Mouse (Mus musculus): ENCODE results near the gene Syncrip. TPM values are rescaled to one million over a fixed set of nuclear protein-coding genes. Genes with fewer than 3 reads are reported as not detected.
"Not testable (repeated sequence)": the region's sequence is repeated elsewhere in the genome, so short reads cannot be mapped to it uniquely, and the experiment has no call there.

Syncrip gene
- polyA plus RNA-seq (2014; fragmentation: Nextera tagmentation; extraction: Ambion mirVana), result 118 and 123 TPM in 2 replicates

DNA sequence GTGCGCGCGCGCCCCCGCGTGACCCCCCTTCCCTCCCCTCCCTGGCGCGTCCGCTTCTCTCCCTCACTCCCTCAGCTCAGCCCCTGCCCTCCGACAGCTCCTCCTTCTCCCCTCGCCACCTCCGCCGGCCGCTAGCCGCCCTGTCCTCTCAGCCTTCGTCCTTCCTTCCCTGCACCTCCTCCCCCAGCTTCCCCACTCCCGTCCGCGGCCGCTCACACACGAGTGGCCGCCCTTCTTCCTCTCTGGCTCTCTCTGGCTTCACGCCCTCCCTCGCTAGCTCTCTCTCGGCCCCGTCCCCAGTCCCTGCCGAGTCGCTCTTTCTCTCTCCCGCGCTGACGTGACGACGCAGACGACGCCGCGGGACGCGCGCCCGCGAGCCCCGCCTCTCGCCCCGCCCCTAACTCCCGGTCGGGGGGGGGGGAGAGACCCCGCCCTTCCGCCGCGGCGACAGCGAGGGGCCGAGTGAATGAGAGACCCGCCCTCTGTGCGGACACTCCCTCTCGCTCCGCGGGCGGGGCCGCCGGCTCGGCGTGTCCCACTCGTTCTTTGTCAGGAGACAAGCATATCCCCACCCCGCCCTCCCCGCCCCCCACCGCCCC is at the start of gene Syncrip:
Gene Syncrip (minus strand): TSS at position 345 of the 599 bp plus-strand sequence.
- H3K27me3 ChIP-seq (replicated peaks; ENCODE audit: control insufficient read depth, insufficient read depth, low read length); H3K4me1 ChIP-seq (ENCODE audit: control insufficient read depth, insufficient read depth, low read length); H3K9me3 ChIP-seq (ENCODE audit: control insufficient read depth, low read length): not testable (repeated sequence)
- peak within 1 kb of the TSS; percentile 99 for H3K4me3 ChIP-seq (ENCODE audit: low read depth, low read length)
- peak within 1 kb of the TSS; percentile 97 for H3K9ac ChIP-seq (ENCODE audit: low read depth, low read length)
- H3K4me2 ChIP-seq (ENCODE audit: low read depth, low read length), result peak within 1 kb of the TSS; percentile 91
- H3K27ac ChIP-seq (replicated peaks; ENCODE audit: low read depth, low read length), result peak within 1 kb of the TSS; percentile 99
- 0% methylated on average over 28 of the region's 68 CpGs for WGBS
- H3K36me3 ChIP-seq (ENCODE audit: control insufficient read depth, insufficient read depth, low read length), result peaks cover 29% of the 10 kb centered on the region
- DNase-seq (ENCODE audit: low spot score) (peak; percentile 98), ATAC-seq (ENCODE audit: low read depth) (peak; percentile 95)

DNA sequence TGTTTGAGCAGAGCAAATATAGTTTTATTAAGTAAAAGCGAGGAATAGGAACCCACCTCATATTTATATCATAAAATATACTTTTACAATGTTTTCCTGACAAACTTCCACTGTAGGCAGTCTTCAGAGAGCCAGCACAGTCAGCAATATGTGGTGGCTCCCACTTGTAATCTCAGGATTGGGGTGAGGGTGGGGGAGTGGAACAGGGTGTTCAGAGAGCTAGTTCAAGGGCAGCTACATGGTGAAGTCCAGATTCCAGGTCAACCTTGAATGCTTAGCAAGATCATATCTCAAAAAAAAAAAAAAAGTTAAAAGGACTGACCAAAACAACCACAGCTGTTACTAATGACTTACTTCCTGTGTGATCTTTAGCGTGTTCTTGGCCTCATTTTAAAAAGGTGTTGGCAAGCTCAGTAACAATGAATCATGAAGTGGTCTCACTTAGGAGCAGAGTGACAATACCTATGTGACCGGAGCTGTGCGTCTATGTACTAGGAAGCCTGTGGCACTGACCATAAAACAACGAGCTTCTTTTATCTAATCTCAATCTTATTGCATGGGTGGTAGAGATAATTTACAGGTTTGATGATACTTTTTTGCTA is 47.7 kb upstream of the Syncrip start:
- Histone ChIP-seq H3K4me2 (ENCODE audit: low read depth, low read length) (no peak overlapping the region), H3K9ac (ENCODE audit: low read depth, low read length) (no peak overlapping the region), H3K4me1 (ENCODE audit: control insufficient read depth, insufficient read depth, low read length) (no peaks in the 10 kb centered on the region), H3K9me3 (ENCODE audit: control insufficient read depth, low read length) (no peaks in the 10 kb centered on the region), H3K27ac (replicated peaks; ENCODE audit: low read depth, low read length) (no peak overlapping the region), H3K4me3 (ENCODE audit: low read depth, low read length) (no peak overlapping the region), H3K27me3 (replicated peaks; ENCODE audit: control insufficient read depth, insufficient read depth, low read length) (no peaks in the 10 kb centered on the region), H3K36me3 (ENCODE audit: control insufficient read depth, insufficient read depth, low read length) (no peaks in the 10 kb centered on the region)
- ATAC-seq (ENCODE audit: low read depth) (no peak), DNase-seq (ENCODE audit: low spot score) (no peak)
- 74% methylated on average over 5 of the region's 5 CpGs for WGBS

DNA sequence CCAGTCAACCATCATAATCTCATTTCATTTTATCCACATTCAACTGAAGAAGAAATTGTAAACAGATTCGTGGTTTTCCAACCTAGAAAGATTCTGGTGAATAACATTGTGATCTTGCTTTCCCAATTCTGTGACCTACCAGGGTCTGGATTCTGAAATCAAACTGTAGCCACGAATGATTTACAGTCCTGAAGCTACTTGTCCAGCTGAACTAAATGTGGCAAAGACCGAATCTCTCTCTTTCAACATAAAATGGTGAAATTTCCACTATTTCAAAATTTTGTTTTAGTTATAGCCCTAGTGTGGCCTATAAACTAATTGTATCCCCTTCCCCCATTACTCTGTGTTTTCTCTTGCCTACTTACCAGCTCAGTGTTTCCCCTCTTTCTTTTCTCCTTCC is 47.2 kb upstream of the Syncrip start:
- WGBS, result 81% methylated on average over 3 of the region's 3 CpGs
- Histone ChIP-seq H3K9me3 (ENCODE audit: control insufficient read depth, low read length) (no peaks in the 10 kb centered on the region), H3K4me1 (ENCODE audit: control insufficient read depth, insufficient read depth, low read length) (no peaks in the 10 kb centered on the region), H3K36me3 (ENCODE audit: control insufficient read depth, insufficient read depth, low read length) (no peaks in the 10 kb centered on the region), H3K4me3 (ENCODE audit: low read depth, low read length) (no peak overlapping the region), H3K9ac (ENCODE audit: low read depth, low read length) (no peak overlapping the region), H3K27ac (replicated peaks; ENCODE audit: low read depth, low read length) (no peak overlapping the region), H3K4me2 (ENCODE audit: low read depth, low read length) (no peak overlapping the region), H3K27me3 (replicated peaks; ENCODE audit: control insufficient read depth, insufficient read depth, low read length) (no peaks in the 10 kb centered on the region)
- ATAC-seq (ENCODE audit: low read depth) (no peak), DNase-seq (ENCODE audit: low spot score) (no peak)

DNA sequence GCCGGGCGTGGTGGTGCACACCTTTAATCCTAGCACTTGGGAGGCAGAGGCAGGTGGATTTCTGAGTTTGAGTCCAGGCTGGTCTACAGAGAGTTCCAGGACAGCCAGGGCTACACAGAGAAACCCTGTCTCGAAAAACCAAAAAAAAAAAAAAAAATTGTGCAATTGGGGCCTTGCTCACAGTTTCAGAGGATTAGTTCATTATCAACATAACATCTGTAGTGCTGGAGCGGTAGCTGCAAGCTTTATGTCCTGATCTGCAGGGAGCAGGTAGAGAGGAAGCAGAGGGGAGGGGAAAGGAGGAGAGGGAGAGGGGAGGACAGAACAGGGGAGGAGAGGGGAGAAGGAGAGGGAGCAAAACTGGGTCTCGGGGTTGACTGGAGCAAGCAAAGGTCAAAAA is 46.4 kb upstream of the Syncrip start:
- H3K9me3 ChIP-seq (ENCODE audit: control insufficient read depth, low read length), result no peaks in the 10 kb centered on the region
- H3K4me1 ChIP-seq (ENCODE audit: control insufficient read depth, insufficient read depth, low read length), result no peaks in the 10 kb centered on the region
- H3K9ac ChIP-seq (ENCODE audit: low read depth, low read length), result no peak overlapping the region
- H3K27ac ChIP-seq (replicated peaks; ENCODE audit: low read depth, low read length), result no peak overlapping the region
- no peak for ATAC-seq (ENCODE audit: low read depth)
- no peak overlapping the region for H3K4me3 ChIP-seq (ENCODE audit: low read depth, low read length)
- H3K4me2 ChIP-seq (ENCODE audit: low read depth, low read length), result no peak overlapping the region
- 82% methylated on average over 5 of the region's 5 CpGs for WGBS
- H3K27me3 ChIP-seq (replicated peaks; ENCODE audit: control insufficient read depth, insufficient read depth, low read length), result no peaks in the 10 kb centered on the region
- no peaks in the 10 kb centered on the region for H3K36me3 ChIP-seq (ENCODE audit: control insufficient read depth, insufficient read depth, low read length)
- DNase-seq (ENCODE audit: low spot score), result no peak

DNA sequence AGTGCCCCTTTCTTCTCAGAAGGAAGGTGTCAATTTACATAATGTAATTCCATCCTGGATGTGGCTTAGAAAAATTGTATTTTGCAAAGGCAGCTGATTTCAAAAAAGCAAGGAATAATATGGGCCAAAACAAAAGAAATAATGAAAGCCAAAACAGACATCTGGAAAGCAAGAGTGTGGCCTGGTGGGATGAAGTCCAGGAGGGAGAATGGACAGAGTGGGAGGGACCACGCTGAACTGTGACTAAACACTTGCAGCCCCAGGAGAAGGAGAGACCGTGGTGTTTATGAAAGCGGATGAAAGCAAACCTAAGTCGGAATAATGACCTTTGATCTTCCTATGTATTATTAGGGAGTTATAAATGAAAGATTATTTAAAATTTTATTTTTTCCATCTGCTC is 45.6 kb upstream of the Syncrip start:
- ATAC-seq (ENCODE audit: low read depth), result no peak
- H3K36me3 ChIP-seq (ENCODE audit: control insufficient read depth, insufficient read depth, low read length), result no peaks in the 10 kb centered on the region
- WGBS, result 52% methylated on average over 4 of the region's 4 CpGs
- H3K4me3 ChIP-seq (ENCODE audit: low read depth, low read length), result no peak overlapping the region
- peak; percentile 31 for DNase-seq (ENCODE audit: low spot score)
- H3K9me3 ChIP-seq (ENCODE audit: control insufficient read depth, low read length), result no peaks in the 10 kb centered on the region
- H3K27ac ChIP-seq (replicated peaks; ENCODE audit: low read depth, low read length), result no peak overlapping the region
- H3K27me3 ChIP-seq (replicated peaks; ENCODE audit: control insufficient read depth, insufficient read depth, low read length), result no peaks in the 10 kb centered on the region
- no peaks in the 10 kb centered on the region for H3K4me1 ChIP-seq (ENCODE audit: control insufficient read depth, insufficient read depth, low read length)
- no peak overlapping the region for H3K4me2 ChIP-seq (ENCODE audit: low read depth, low read length)
- no peak overlapping the region for H3K9ac ChIP-seq (ENCODE audit: low read depth, low read length)

DNA sequence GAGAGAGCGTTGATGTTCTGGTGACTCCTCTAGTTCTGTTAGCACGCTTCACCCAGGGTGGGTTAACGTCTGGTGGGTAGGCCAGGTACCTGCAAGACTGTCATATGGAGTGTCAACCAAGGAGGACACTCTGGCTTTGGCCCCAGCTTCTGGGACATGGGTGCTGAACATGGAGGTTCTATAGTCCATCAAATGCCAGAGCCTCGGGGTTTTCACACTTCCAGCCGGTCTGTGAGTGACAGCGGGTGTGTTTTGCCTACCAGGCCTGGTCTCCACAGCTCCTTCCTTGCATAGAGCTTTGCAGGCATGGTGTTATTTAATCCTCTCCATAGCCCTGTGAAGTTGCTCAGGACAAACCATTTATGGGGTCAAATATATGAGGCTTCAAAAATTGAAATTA is 43.0 kb upstream of the Syncrip start:
- Histone ChIP-seq H3K4me3 (ENCODE audit: low read depth, low read length) (no peak overlapping the region), H3K4me1 (ENCODE audit: control insufficient read depth, insufficient read depth, low read length) (peaks cover 8% of the 10 kb centered on the region), H3K36me3 (ENCODE audit: control insufficient read depth, insufficient read depth, low read length) (peaks cover 9% of the 10 kb centered on the region), H3K9me3 (ENCODE audit: control insufficient read depth, low read length) (no peaks in the 10 kb centered on the region), H3K27me3 (replicated peaks; ENCODE audit: control insufficient read depth, insufficient read depth, low read length) (no peaks in the 10 kb centered on the region), H3K9ac (ENCODE audit: low read depth, low read length) (no peak overlapping the region), H3K27ac (replicated peaks; ENCODE audit: low read depth, low read length) (no peak overlapping the region), H3K4me2 (ENCODE audit: low read depth, low read length) (no peak overlapping the region)
- DNase-seq (ENCODE audit: low spot score), result no peak
- ATAC-seq (ENCODE audit: low read depth), result no peak
- 82% methylated on average over 6 of the region's 6 CpGs for WGBS

DNA sequence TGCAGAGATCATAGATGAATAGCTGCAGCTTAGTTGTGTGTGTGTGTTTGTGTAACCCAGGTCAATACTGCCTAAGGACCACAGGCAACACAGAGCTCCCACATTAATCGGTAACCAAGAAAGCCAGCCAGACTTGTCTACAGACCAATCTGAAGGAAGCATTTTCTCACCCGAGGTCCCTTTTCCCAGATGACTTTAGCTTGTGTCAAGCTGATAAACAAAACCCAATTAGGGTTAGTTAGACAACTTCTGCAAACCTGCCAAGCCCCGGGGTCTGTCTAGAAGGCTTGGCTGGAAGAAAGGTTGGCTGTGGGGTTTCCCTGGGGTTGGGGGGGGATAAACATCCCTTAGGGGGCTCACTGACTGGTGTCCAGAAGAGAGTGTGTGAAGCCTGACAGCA is 42.4 kb upstream of the Syncrip start:
- ATAC-seq (ENCODE audit: low read depth) (no peak), DNase-seq (ENCODE audit: low spot score) (no peak)
- Histone ChIP-seq H3K4me3 (ENCODE audit: low read depth, low read length) (no peak overlapping the region), H3K36me3 (ENCODE audit: control insufficient read depth, insufficient read depth, low read length) (peaks cover 15% of the 10 kb centered on the region), H3K27me3 (replicated peaks; ENCODE audit: control insufficient read depth, insufficient read depth, low read length) (no peaks in the 10 kb centered on the region), H3K9me3 (ENCODE audit: control insufficient read depth, low read length) (no peaks in the 10 kb centered on the region), H3K9ac (ENCODE audit: low read depth, low read length) (no peak overlapping the region), H3K4me2 (ENCODE audit: low read depth, low read length) (no peak overlapping the region), H3K4me1 (ENCODE audit: control insufficient read depth, insufficient read depth, low read length) (peaks cover 10% of the 10 kb centered on the region), H3K27ac (replicated peaks; ENCODE audit: low read depth, low read length) (no peak overlapping the region)
- 78% methylated on average over 3 of the region's 3 CpGs for WGBS

DNA sequence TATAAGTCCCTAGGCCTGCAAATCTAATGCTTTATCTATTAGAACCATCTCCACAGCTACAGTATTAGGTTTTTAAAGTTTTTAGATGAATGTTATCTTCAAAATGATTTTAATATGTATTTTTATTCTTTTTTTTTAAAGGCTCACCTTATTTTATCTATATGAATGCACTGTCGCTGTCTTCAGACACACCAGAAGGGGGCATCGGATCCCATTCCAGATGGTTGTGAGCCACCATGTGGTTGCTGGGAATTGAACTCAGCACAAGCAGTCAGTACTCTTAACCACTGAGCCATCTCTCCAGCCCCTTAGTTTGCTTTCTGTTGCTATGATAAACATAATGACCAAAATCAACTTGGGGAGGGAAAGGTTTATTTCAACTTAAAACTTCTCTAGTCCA is 42.0 kb upstream of the Syncrip start:
- WGBS, result 91% methylated on average over 2 of the region's 2 CpGs
- H3K4me2 ChIP-seq (ENCODE audit: low read depth, low read length), result no peak overlapping the region
- peaks cover 17% of the 10 kb centered on the region for H3K36me3 ChIP-seq (ENCODE audit: control insufficient read depth, insufficient read depth, low read length)
- no peak overlapping the region for H3K4me3 ChIP-seq (ENCODE audit: low read depth, low read length)
- H3K9me3 ChIP-seq (ENCODE audit: control insufficient read depth, low read length), result no peaks in the 10 kb centered on the region
- ATAC-seq (ENCODE audit: low read depth), result no peak
- H3K9ac ChIP-seq (ENCODE audit: low read depth, low read length), result no peak overlapping the region
- no peak for DNase-seq (ENCODE audit: low spot score)
- H3K4me1 ChIP-seq (ENCODE audit: control insufficient read depth, insufficient read depth, low read length), result peaks cover 10% of the 10 kb centered on the region
- no peaks in the 10 kb centered on the region for H3K27me3 ChIP-seq (replicated peaks; ENCODE audit: control insufficient read depth, insufficient read depth, low read length)
- H3K27ac ChIP-seq (replicated peaks; ENCODE audit: low read depth, low read length), result no peak overlapping the region

DNA sequence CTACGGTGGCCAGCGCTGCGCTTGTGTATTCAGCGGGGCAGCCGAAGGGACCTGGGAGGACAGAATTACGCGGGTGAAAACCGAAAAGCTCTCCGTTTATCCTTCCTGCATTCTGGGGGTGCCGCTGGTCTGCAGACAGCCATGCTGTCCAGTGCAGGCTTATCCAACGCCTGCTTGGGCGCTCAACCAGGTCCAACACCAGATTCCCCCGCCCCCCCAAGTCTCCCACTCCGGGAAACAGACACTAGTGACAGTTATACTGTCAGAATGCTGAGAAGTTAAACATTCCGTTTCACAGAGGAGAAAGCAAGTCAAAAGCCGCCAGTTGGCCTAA is 40.9 kb upstream of the Syncrip start:
- peak overlapping the region; percentile 73 for H3K4me3 ChIP-seq (ENCODE audit: low read depth, low read length)
- ATAC-seq (ENCODE audit: low read depth), result no peak
- H3K9ac ChIP-seq (ENCODE audit: low read depth, low read length), result peak overlapping the region; percentile 69
- H3K27ac ChIP-seq (replicated peaks; ENCODE audit: low read depth, low read length), result peak overlapping the region; percentile 79
- under 1% methylated on average over 16 of the region's 16 CpGs for WGBS
- peak overlapping the region; percentile 70 for H3K4me2 ChIP-seq (ENCODE audit: low read depth, low read length)
- no peak for DNase-seq (ENCODE audit: low spot score)
- no peaks in the 10 kb centered on the region for H3K9me3 ChIP-seq (ENCODE audit: control insufficient read depth, low read length)
- H3K4me1 ChIP-seq (ENCODE audit: control insufficient read depth, insufficient read depth, low read length), result peaks cover 10% of the 10 kb centered on the region
- no peaks in the 10 kb centered on the region for H3K27me3 ChIP-seq (replicated peaks; ENCODE audit: control insufficient read depth, insufficient read depth, low read length)
- H3K36me3 ChIP-seq (ENCODE audit: control insufficient read depth, insufficient read depth, low read length), result peaks cover 17% of the 10 kb centered on the region

All from embryonic facial prominence, embryonic 14.5 days (tissue).